Mouse (Mus musculus) gastrocnemius, adult 18-20 months (tissue): ENCODE measurements around the gene Sp8. TPM values are rescaled to one million over a fixed set of nuclear protein-coding genes. Genes with fewer than 3 reads are reported as not detected.

Source experiments
- DNase-seq: peaks from one replicate; pipeline ENCODE4 v3.0.0; 2021; ENCODE audit warnings: low spot score
- total RNA-seq, 2 experiments: library from RNA; stranded (reverse); gene quantifications; 2 replicates each; pipeline ENCODE4 v1.2.3; 2021

Gene Sp8
- total RNA-seq, 2 experiments from 2014 or later = not detected

DNA sequence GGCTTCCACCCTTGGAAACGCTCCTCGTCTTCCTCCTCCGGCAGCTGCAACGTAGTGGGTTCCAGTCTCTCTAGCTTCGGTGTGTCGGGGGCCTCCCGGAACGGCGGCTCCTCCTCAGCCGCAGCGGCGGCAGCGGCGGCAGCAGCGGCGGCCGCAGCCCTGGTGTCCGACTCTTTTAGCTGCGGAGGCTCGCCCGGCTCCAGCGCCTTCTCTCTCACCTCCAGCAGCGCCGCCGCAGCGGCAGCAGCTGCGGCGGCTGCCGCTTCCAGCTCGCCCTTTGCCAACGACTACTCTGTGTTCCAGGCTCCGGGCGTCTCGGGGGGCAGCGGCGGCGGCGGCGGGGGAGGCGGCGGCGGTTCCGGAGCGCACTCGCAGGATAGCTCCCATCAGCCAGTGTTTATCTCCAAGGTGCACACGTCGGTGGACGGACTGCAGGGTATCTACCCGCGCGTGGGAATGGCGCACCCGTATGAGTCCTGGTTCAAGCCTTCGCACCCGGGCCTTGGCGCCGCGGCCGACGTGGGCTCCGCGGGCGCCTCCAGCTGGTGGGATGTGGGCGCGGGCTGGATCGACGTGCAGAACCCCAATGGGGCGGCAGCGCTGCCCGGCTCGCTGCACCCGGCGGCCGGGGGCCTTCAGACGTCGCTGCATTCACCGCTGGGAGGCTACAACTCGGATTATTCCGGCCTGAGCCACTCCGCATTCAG is 2.5 kb downstream of the Sp8 start:
- no peak for DNase-seq

DNA sequence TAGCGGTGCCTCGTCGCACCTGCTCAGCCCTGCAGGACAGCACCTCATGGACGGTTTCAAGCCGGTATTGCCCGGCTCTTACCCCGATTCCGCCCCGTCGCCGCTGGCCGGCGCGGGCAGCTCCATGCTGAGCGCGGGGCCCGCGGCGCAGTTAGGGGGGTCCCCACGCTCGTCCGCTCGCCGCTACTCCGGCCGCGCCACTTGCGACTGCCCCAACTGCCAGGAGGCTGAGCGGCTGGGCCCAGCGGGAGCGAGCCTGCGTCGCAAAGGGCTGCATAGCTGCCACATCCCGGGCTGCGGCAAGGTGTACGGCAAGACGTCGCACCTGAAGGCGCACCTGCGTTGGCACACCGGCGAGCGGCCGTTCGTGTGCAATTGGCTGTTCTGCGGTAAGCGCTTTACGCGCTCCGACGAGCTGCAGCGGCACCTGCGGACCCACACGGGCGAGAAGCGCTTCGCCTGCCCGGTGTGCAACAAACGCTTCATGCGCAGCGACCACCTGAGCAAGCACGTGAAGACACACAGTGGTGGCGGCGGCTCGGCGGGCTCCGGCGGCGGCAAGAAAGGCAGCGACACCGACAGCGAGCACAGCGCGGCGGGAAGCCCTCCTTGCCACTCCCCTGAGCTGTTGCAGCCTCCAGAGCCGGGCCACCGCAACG is 3.2 kb downstream of the Sp8 start:
- DNase-seq = no peak

DNA sequence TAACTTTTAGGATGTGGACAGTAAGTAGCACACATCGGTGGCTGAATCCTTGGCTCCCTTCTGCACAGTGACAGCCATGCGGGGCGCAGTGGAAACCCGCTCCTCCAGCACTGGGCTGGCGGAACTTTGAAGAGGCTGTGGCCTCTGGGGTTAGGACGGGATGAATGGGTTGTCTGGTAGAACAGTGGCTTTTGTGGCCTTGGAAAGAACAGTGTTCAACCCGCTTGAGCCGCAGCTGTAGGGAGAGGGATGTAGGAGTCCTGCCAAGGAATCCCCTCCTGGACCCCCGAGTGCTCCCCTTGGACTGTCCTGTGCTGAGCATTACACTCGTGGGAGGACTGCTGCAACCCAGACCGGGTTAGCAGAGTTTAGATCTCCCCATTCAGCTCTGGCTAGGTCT is 3.9 kb downstream of the Sp8 start:
- DNase-seq = no peak

GRCm38 (mm10) chr12:118850851-118851410 is 4.8 kb downstream of the Sp8 start:
- no peak for DNase-seq

- no peak for DNase-seq
Observed at GRCm38 (mm10) chr12:118853331-118853730, 7.2 kb downstream of the Sp8 start.

DNA sequence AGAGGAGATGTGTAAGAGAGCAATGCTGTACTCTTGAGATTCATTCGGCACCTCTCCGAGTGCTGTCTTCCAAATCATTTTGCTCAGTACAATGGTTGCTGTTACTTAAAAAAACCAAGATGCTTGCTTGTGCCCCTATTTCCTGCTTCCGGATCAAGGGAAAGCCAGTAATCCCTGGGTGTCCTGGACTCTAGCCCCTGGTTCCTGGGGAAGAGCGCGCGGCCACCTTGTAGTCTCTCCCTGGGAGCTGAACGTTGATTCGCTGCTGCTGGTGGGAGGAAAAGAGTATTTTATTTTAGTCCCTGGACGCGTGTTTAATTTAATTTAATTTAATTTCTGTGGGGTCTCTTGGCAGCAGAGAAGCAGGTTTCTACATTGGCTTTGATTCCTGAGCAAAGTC is 8.3 kb downstream of the Sp8 start:
- DNase-seq = no peak

GRCm38 (mm10) chr12:118854831-118855453 is 8.8 kb downstream of the Sp8 start:
- no peak for DNase-seq

- DNase-seq = no peak
Observed at GRCm38 (mm10) chr12:118856151-118856550, 10.0 kb downstream of the Sp8 start.

- no peak for DNase-seq
Observed at GRCm38 (mm10) chr12:118872673-118873072, 26.5 kb downstream of the Sp8 start.

- DNase-seq = no peak
Observed at GRCm38 (mm10) chr12:118882790-118883189, 36.7 kb downstream of the Sp8 start.

- no peak for DNase-seq
Observed at GRCm38 (mm10) chr12:118887964-118888363, 41.8 kb downstream of the Sp8 start.

Other genes starting within 250 kb of the Sp8 start
- not detected for gene Abcb5, start 120.1 kb downstream of the Sp8 start, total RNA-seq